Mouse (Mus musculus): ENCODE measurements around the gene H2al1k. TPM values are rescaled to one million over a fixed set of nuclear protein-coding genes. Genes with fewer than 3 reads are reported as not detected.
"Not testable (repeated sequence)": the region's sequence is repeated elsewhere in the genome, so short reads cannot be mapped to it uniquely, and the experiment has no call there.

Gene H2al1k
- total RNA-seq (2021) = not detected
- long read RNA-seq, experiment 1 = 0 reads
- long read RNA-seq, experiment 2 = 0 reads

DNA sequence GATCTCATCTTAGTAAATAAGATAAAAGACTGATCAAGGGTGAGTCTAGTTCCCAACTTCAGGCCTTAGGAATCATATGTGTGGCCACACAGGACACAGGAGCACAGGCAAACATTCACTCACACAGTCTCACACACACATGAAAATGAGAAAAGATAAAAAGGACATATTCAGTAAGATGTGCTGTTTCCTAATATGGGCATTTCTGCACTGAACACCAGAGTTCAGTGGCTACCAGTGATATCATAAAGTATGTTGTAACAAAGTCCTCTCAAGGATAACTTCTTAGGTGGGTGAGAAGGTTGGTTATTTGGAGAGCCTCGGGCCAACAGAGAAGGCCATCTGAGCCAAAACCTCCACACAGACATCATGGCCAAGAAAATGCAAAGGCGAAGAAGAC, at the start of gene H2al1k:
Gene H2al1k, plus strand, starts transcription at position 301 of the 400 bp plus-strand sequence.
- DNase-seq (ENCODE audit: low spot score in 2 of 2); intact Hi-C loops (cut with DNase I): not testable (repeated sequence)

- intact Hi-C loops (cut with DNase I) = no loop called here
- DNase-seq (ENCODE audit: low spot score in 2 of 2) = no peak
Measured at GRCm38 (mm10) chrX:9302791-9303190, 47.6 kb upstream of the H2al1k start.

GRCm38 (mm10) chrX:9303455-9303854, 47.0 kb upstream of the H2al1k start:
- DNase-seq (ENCODE audit: low spot score in 2 of 2) = no peak
- intact Hi-C loops (cut with DNase I) = no loop called here

DNA sequence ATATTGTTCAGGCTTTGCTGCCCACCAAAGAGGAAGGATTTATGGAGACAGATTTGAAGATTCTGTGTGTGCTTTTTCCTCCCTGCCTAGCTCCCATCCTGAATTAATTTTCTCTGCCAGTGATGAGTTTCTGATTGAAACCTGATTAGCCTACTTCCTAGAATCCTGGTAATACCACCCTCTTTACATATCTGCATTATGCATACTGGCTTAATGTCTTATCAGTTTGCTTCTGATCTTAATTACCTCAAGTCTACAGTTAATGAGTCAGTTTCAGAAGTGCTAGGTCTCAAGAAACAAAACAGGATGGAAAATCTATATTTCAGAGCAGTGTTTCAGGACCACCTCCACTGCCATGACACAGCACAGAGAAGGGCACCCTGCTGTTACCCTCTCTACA, 34.0 kb upstream of the H2al1k start:
- intact Hi-C loops (cut with DNase I); DNase-seq (ENCODE audit: low spot score in 2 of 2): not testable (repeated sequence)

DNA sequence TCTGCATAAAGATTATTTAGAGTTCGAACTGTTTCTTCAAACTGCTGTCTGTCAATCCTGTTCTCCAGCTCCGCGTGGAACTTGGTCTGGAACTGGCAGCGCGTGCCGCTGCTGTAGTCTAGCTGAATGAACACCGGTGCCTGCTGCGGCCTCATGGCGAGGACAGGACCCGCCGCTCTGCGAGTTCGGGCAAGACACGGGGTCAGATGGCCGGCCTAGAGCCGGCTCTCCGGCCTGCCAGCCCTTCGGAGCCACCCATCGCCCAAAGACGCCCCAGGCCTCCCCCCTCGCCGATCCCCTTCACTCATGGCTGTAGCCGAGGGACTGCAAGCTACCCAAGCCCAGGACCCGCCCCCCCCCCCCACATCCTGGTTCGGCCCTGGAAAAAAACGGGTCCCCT, 22.5 kb upstream of the H2al1k start:
- DNase-seq (ENCODE audit: low spot score in 2 of 2); intact Hi-C loops (cut with DNase I): not testable (repeated sequence)

DNA sequence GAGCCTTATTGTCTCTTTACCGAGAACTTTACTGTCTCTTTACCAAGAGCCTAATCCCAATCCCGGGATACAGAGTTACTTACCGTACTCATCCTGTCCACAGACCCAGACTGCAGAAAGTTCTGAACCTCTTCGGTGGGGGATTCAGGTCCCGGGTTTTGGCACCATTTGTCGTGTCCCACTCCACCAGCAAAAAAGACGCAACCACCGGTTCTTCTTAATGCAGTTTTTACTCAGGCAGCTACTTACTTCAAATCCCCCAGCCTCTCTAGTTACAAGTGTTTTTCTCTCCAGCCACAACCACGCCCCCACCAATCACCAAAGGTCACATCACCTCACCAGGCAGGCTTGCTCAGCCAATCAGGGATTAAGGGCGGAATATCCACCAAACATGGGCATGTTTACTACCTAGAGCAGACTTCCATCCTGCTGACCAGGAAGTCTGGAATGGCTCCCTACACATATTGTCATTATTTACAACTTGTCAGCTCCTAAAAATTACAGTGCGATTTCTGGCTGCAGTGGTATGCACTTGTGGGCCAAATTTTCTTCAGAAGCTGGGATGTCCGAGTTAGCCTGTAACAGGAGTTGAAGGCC, 18.0 kb upstream of the H2al1k start:
- intact Hi-C loops (cut with DNase I); DNase-seq (ENCODE audit: low spot score in 2 of 2): not testable (repeated sequence)

- peak; percentile 7 to 20 for DNase-seq (ENCODE audit: low spot score in 2 of 2)
- intact Hi-C loops (cut with DNase I) = not testable (repeated sequence)
Measured at GRCm38 (mm10) chrX:9333035-9333434, 17.4 kb upstream of the H2al1k start.

GRCm38 (mm10) chrX:9334996-9335395, 15.4 kb upstream of the H2al1k start:
- not testable (repeated sequence) for DNase-seq (ENCODE audit: low spot score in 2 of 2)
- intact Hi-C loops (cut with DNase I) = loop anchor here (5.0 kb wide), 1 partner anchor 182 kb away; no protein-coding TSS in a partner anchor

DNA sequence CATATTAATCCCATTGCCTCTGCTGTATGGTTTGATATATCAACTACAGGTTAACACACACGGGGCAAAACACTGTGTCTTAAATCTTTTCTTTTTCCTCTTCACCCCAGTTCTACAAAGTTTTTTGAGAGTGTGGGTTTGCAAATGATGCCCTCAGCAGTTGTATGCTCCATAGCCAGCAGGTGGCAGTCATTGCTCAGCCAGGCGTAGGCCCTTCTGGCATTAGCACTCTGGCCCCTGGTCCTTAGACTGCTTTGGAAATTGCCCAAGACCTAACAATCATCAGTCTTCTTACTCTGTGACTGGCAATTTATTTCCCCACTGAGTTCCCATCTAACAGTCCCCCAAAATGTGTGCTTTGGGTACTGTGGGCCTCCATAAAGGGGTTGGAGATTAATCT, 23.6 kb downstream of the H2al1k start:
- DNase-seq (ENCODE audit: low spot score in 2 of 2) = peak in 1 of 2 experiments; percentile 15

GRCm38 (mm10) chrX:9375927-9376326, 25.5 kb downstream of the H2al1k start:
- DNase-seq (ENCODE audit: low spot score in 2 of 2); intact Hi-C loops (cut with DNase I): not testable (repeated sequence)

More for the DNA sequence above, 23.6 kb downstream of the H2al1k start:
- intact Hi-C loops (cut with DNase I) = not testable (repeated sequence)

Other genes starting within 250 kb of the H2al1k start
- not detected for gene 4930402K13Rik, start 246.1 kb upstream of the H2al1k start, total RNA-seq (2021)
- 1 to 10 TPM; 4.7 to 5.5 TPM for gene Lancl3, start 150.7 kb upstream of the H2al1k start, total RNA-seq (2021)
- not detected for gene Gm14862, start 93.7 kb upstream of the H2al1k start, total RNA-seq (2021)
- gene Xk, start 77.9 kb upstream of the H2al1k start, total RNA-seq (2021) = 10 to 100 TPM; 12.1 to 12.6 TPM
- gene H2al1m, start 66.9 kb upstream of the H2al1k start, total RNA-seq (2021) = not detected
- under 1 TPM; 0.24 to 0.53 TPM for gene Cybb, start 137.1 kb downstream of the H2al1k start, total RNA-seq (2021)
- gene H2al1o, start 221.8 kb downstream of the H2al1k start, total RNA-seq (2021) = not detected

Data from left cerebral cortex, postnatal 14 days (tissue).